Mouse (Mus musculus): ENCODE measurements around the gene Gm6358.

DNA sequence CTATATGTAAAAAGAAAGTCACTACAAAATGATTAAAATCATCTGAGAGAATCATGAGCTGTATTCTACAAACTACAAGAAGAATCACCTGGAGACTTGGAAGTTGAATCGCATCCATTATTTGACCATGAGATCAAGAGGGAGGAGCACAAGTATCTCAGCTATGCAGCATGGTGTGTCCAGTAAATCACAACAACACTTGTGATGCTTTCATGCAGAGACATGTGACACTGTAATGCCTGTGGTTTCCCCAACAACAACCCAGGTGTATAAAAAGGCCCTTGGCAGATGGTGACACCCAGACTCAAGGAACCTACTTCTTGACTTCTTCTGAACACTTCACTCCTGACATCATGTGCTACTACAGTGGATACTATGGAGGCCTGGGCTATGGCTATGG lies 10.1 kb downstream of the Gm6358 start, which contains the start of gene Gm10061:
- TF ChIP-seq CTCF (IDR thresholded peaks at IDR 0.05; ENCODE audit: low read depth, low read length): no peak
- TF ChIP-seq POLR2A (IDR thresholded peaks at IDR 0.05; ENCODE audit: borderline replicate concordance, low read depth, low read length): no peak

Measured in bone marrow macrophage, adult 2 months (primary cell).